Mouse (Mus musculus): Measurements from ENCODE around the gene Tmem91.

DNA sequence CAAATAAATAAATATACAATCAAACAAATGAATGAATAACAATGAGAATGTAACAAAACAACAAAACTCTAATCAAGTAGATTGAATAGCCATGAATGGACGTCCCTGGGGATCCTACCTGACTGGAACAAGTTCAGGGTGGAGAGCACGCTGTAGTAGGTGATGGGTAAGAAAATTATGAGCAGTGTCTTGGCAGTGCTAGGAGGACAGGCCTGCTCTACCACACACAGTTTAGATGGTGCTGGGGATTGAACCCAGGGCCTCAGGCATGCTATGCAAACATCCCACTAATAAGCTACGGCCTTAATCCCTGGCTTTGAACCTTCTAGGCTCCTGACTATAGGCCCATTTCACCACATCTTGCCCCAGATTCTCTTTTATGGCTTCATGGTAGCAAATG lies 42.5 kb upstream of the Tmem91 start:
- TF ChIP-seq CTCF (IDR thresholded peaks at IDR 0.05; ENCODE audit: control insufficient read depth, insufficient read depth, insufficient read length) = no peak
- TF ChIP-seq USF1 (IDR thresholded peaks at IDR 0.05; ENCODE audit: low read depth) = no peak
